ENCODE assay signal across 8 mouse cellular contexts in genomic region chr16:91011021-91011683, GRCm38 (mm10). TPM values are rescaled to one million over a fixed set of nuclear protein-coding genes. Genes with fewer than 3 reads are reported as not detected.
A peak's percentile ranks its signal among the peaks of the same experiment; 100 is the strongest.
DNase-seq lines count a peak whose midpoint lies in the region; ATAC-seq and TF ChIP-seq lines count a peak whose summit lies in the region.

Gene Synj1 (minus strand): TSS chr16:91011308.

- in situ Hi-C loops in ES-E14 (cut with MboI; ENCODE audit: low sequenced_read_pairs in 2 of 2, unreplicated experiment in 2 of 2) = no loop called here

- H3K27me3 ChIP-seq in forebrain, embryonic 16.5 days (replicated peaks; ENCODE audit: control insufficient read depth, insufficient read depth, low read length) = no peaks in the 10 kb centered on the region
- no peaks in the 10 kb centered on the region for H3K27me3 ChIP-seq in lung, embryonic 14.5 days (ENCODE audit: insufficient read depth, low read length)
- H3K27me3 ChIP-seq in thymus, adult 2 months (ENCODE audit: control insufficient read depth, insufficient read depth, low read length) = no peaks in the 10 kb centered on the region

- H3K27ac ChIP-seq in ES-E14 (ENCODE audit: insufficient read depth, low read depth, low read length, poor library complexity, severe bottlenecking) = peak within 1 kb of the TSS; percentile 4; the same call in 1 of the 2 replicates
- H3K27ac ChIP-seq in forebrain, embryonic 16.5 days (ENCODE audit: low read length) = peak within 1 kb of the TSS; percentile 96
- H3K27ac ChIP-seq in layer of hippocampus, adult 2 months = peak within 1 kb of the TSS; percentile 99
- H3K27ac ChIP-seq in lung, embryonic 14.5 days (ENCODE audit: low read depth) = peak within 1 kb of the TSS; percentile 85
- peak within 1 kb of the TSS; percentile 87 for H3K27ac ChIP-seq in olfactory bulb, adult 2 months (ENCODE audit: insufficient read depth, low read depth, low read length)
- H3K27ac ChIP-seq in thymus, adult 2 months (ENCODE audit: control insufficient read depth, insufficient read depth, low read length) = peak within 1 kb of the TSS; percentile 34; the same call in 1 of the 2 replicates

- peaks cover 8% of the 10 kb centered on the region for H3K36me3 ChIP-seq in ES-E14 (ENCODE audit: control insufficient read depth, insufficient read depth, low read length, poor library complexity, severe bottlenecking)
- peaks cover 10% of the 10 kb centered on the region for H3K36me3 ChIP-seq in forebrain, embryonic 16.5 days (ENCODE audit: control insufficient read depth, insufficient read depth)
- H3K36me3 ChIP-seq in lung, embryonic 14.5 days (ENCODE audit: insufficient read depth) = peaks cover 22% of the 10 kb centered on the region
- H3K36me3 ChIP-seq in thymus, adult 2 months (ENCODE audit: control insufficient read depth, insufficient read depth, low read length) = peaks cover 13% of the 10 kb centered on the region

- H3K9me3 ChIP-seq in ES-E14 (ENCODE audit: control insufficient read depth, insufficient read depth, low read depth, low read length) = no peaks in the 10 kb centered on the region
- no peaks in the 10 kb centered on the region for H3K9me3 ChIP-seq in forebrain, embryonic 16.5 days (ENCODE audit: control insufficient read depth, low read length)
- H3K9me3 ChIP-seq in lung, embryonic 14.5 days (ENCODE audit: low read depth, low read length) = no peaks in the 10 kb centered on the region

- DNase-seq in ES-E14 (ENCODE audit: low read depth, low spot score) = peak; percentile 74
- peak; percentile 95 for DNase-seq in cerebellum, adult 11-12 months
- DNase-seq in heart, postnatal 36 days = peak; percentile 90 to 93
- DNase-seq in layer of hippocampus, adult 2 months (ENCODE audit: low spot score in 2 of 2) = peak; percentile 89 to 95
- DNase-seq in lung, embryonic 14.5 days = peak; percentile 96
- peak; percentile 87 for DNase-seq in thymus, adult 2 months

- under 1% methylated on average over 60 of the region's 66 CpGs for WGBS in forebrain, embryonic 16.5 days
- WGBS in lung, embryonic 14.5 days = 0% methylated on average over 60 of the region's 66 CpGs
- under 1% methylated on average over 64 of the region's 66 CpGs for WGBS in olfactory bulb, adult 2 months
- WGBS in thymus, adult 2 months = under 1% methylated on average over 66 of the region's 66 CpGs

- ATAC-seq in forebrain, embryonic 16.5 days = peak; percentile 96
- peak; percentile 97 for ATAC-seq in lung, embryonic 14.5 days (ENCODE audit: insufficient read depth)

- peak; percentile 53 for TF ChIP-seq POLR2A in olfactory bulb, adult 2 months (IDR thresholded peaks at IDR 0.05; ENCODE audit: insufficient read depth, low read depth, low read length)
- TF ChIP-seq POLR2A in thymus, adult 2 months (IDR thresholded peaks at IDR 0.05; ENCODE audit: control insufficient read depth, extremely low read depth, insufficient read depth, low read length, poor library complexity) = 0 out of 2 replicates have a peak, but pooled peaks have one; percentile 20

- peak within 1 kb of the TSS; percentile 79 to 91 for H3K4me3 ChIP-seq in ES-E14 (ENCODE audit: insufficient read depth in 1 of 2, low read depth in 1 of 2, low read length in 2 of 2, poor library complexity in 1 of 2, severe bottlenecking in 1 of 2)
- H3K4me3 ChIP-seq in forebrain, embryonic 16.5 days (replicated peaks; ENCODE audit: low read length) = peak within 1 kb of the TSS; percentile 99
- peak within 1 kb of the TSS; percentile 87 for H3K4me3 ChIP-seq in layer of hippocampus, adult 2 months
- H3K4me3 ChIP-seq in lung, embryonic 14.5 days (ENCODE audit: low read depth, low read length) = peak within 1 kb of the TSS; percentile 94
- peak within 1 kb of the TSS; percentile 69 for H3K4me3 ChIP-seq in olfactory bulb, adult 2 months (ENCODE audit: insufficient read depth, low read depth, low read length)
- peak within 1 kb of the TSS; percentile 82 for H3K4me3 ChIP-seq in thymus, adult 2 months (ENCODE audit: control insufficient read depth, insufficient read depth, low read length)

- H3K9ac ChIP-seq in ES-E14 (ENCODE audit: insufficient read depth, low read depth, low read length, poor library complexity, severe bottlenecking) = peak within 1 kb of the TSS; percentile 78
- peak within 1 kb of the TSS; percentile 91 for H3K9ac ChIP-seq in forebrain, embryonic 16.5 days (replicated peaks; ENCODE audit: low read depth, low read length)
- H3K9ac ChIP-seq in lung, embryonic 14.5 days = peak within 1 kb of the TSS; percentile 73

- no peaks in the 10 kb centered on the region for H3K4me1 ChIP-seq in ES-E14 (ENCODE audit: control insufficient read depth in 2 of 2, insufficient read depth in 2 of 2, low read length in 2 of 2, poor library complexity in 1 of 2)
- peaks cover 14% of the 10 kb centered on the region for H3K4me1 ChIP-seq in forebrain, embryonic 16.5 days (replicated peaks; ENCODE audit: control insufficient read depth, insufficient read depth, low read length)
- H3K4me1 ChIP-seq in lung, embryonic 14.5 days (ENCODE audit: insufficient read depth) = no peaks in the 10 kb centered on the region
- peaks cover 3% of the 10 kb centered on the region for H3K4me1 ChIP-seq in olfactory bulb, adult 2 months (ENCODE audit: control insufficient read depth, insufficient read depth, low read length)
- peaks cover 4% of the 10 kb centered on the region for H3K4me1 ChIP-seq in thymus, adult 2 months (replicated peaks; ENCODE audit: control insufficient read depth, insufficient read depth, low read length)

- H3K4me2 ChIP-seq in forebrain, embryonic 16.5 days (ENCODE audit: low read length) = peak within 1 kb of the TSS; percentile 57
- H3K4me2 ChIP-seq in lung, embryonic 14.5 days = peak within 1 kb of the TSS; percentile 85

- no peak; the same call in 1 of the 2 replicates for TF ChIP-seq CTCF in layer of hippocampus, adult 2 months (conservative IDR thresholded peaks at IDR 0.05)
- peak; percentile 11; the same call in 1 of the 2 replicates for TF ChIP-seq CTCF in lung, embryonic 14.5 days (IDR thresholded peaks at IDR 0.05; ENCODE audit: low read depth)
- no peak for TF ChIP-seq CTCF in olfactory bulb, adult 2 months (IDR thresholded peaks at IDR 0.05; ENCODE audit: insufficient read depth, low read depth, low read length)
- TF ChIP-seq CTCF in thymus, adult 2 months (IDR thresholded peaks at IDR 0.05; ENCODE audit: borderline replicate concordance, control insufficient read depth, extremely low read depth, insufficient read depth, low read length, poor library complexity) = no peak

- intact Hi-C loops in heart, postnatal 36 days (cut with DNase I) = loop anchor here (2.0 kb wide), 1 partner anchor 76 kb away; the partner anchor contains the start of gene Cfap298

TF ChIP-seq in ES-E14, 5 proteins besides CTCF, POLR2A, EP300 and RAD21:
- TF ChIP-seq MAFK (IDR thresholded peaks at IDR 0.05; ENCODE audit: insufficient read depth, low read depth, low read length) (no peak), ZC3H11A (IDR thresholded peaks at IDR 0.05; ENCODE audit: borderline replicate concordance, low read depth, low read length) (no peak), HCFC1 (IDR thresholded peaks at IDR 0.05; ENCODE audit: borderline replicate concordance, insufficient read depth, low read length) (no peak; the same call in 1 of the 2 replicates), ZNF384 (IDR thresholded peaks at IDR 0.05; ENCODE audit: low read depth, low read length) (no peak), CHD2 (IDR thresholded peaks at IDR 0.05; ENCODE audit: low read depth, low read length) (no peak)

RNA-seq across cellular contexts. Expression of gene Synj1, which starts in this region (rescaled TPM):
- 8.0 and 8.9 TPM in 2 replicates for total RNA-seq in ES-E14 (2012; rRNA removed)
- polyA plus RNA-seq in forebrain, embryonic 16.5 days (2015; fragmentation: Nextera tagmentation; extraction: Ambion mirVana) = 36.0 and 44.9 TPM in 2 replicates
- total RNA-seq in heart, postnatal 36 days (2021) = 10 to 100 TPM; 29.1 to 29.6 TPM
- 100 to 1,000 TPM; 424 to 431 TPM for total RNA-seq in layer of hippocampus, adult 2 months (2021)
- 15.2 and 17.6 TPM in 2 replicates for polyA plus RNA-seq in lung, embryonic 14.5 days (2014; fragmentation: Nextera tagmentation; extraction: Ambion mirVana)
- 104 and 252 TPM in 2 replicates for polyA plus RNA-seq in olfactory bulb, adult 2 months (2012; ENCODE audit: insufficient read depth, insufficient read length, low replicate concordance, missing spikeins)
- 51.6 and 66.8 TPM in 2 replicates for polyA plus RNA-seq in thymus, adult 2 months (2012; rRNA removed)

Comparison
In these comparisons a context has a peak if more than half of its experiments do, and no peak if none do; other contexts are left out.
1. Peak in every context shown above with its lines: DNase-seq, ATAC-seq, H3K4me3 ChIP-seq and H3K27ac ChIP-seq.
2. RNA of gene Synj1 (total RNA-seq): 424 to 431 TPM in layer of hippocampus, adult 2 months; 29.1 to 29.6 TPM in heart, postnatal 36 days and 8.0 to 8.9 TPM in ES-E14; every median in the first group is over 10 times any median in the second.
3. H3K27ac ChIP-seq: peak in every context shown above with its lines; median percentile 99 in layer of hippocampus, adult 2 months; 96 in forebrain, embryonic 16.5 days; 87 in olfactory bulb, adult 2 months; 85 in lung, embryonic 14.5 days; 34 in thymus, adult 2 months; 4 in ES-E14.